Mouse (Mus musculus): Measurements from ENCODE around the gene Psmb4. TPM values are rescaled to one million over a fixed set of nuclear protein-coding genes. Genes with fewer than 3 reads are reported as not detected.

The Psmb4 gene
- polyA plus RNA-seq, 1 experiment from 2014 or later: 330 TPM

- Histone ChIP-seq H3K27me3 (no peaks in the 10 kb centered on the region), H3K36me3 (no peaks in the 10 kb centered on the region), H3K4me1 (replicated peaks) (peaks cover 12% of the 10 kb centered on the region), H3K9ac (replicated peaks) (no peak overlapping the region), H3K9me3 (no peaks in the 10 kb centered on the region), H3K27ac (no peak overlapping the region), H3K4me2 (peak overlapping the region; percentile 78), H3K4me3 (replicated peaks) (peak overlapping the region; percentile 70)
- WGBS: 80% methylated on average over 5 of the region's 5 CpGs
- no peak for ATAC-seq (ENCODE audit: insufficient number of reproducible peaks, insufficient read depth, low FRiP score, low TSS enrichment, low read depth)
Observed at GRCm38 (mm10) chr3:94839101-94839500, 47.7 kb downstream of the Psmb4 start.

- Histone ChIP-seq H3K36me3 (no peaks in the 10 kb centered on the region), H3K4me2 (peak overlapping the region; percentile 78), H3K4me1 (replicated peaks) (peaks cover 12% of the 10 kb centered on the region), H3K27ac (peak overlapping the region; percentile 97), H3K4me3 (replicated peaks) (peak overlapping the region; percentile 70), H3K9ac (replicated peaks) (peak overlapping the region; percentile 87), H3K27me3 (no peaks in the 10 kb centered on the region), H3K9me3 (peaks cover under 1% of the 10 kb centered on the region; the same call in 1 of the 2 replicates)
- WGBS: 20% methylated on average over 9 of the region's 9 CpGs
- no peak for ATAC-seq (ENCODE audit: insufficient number of reproducible peaks, insufficient read depth, low FRiP score, low TSS enrichment, low read depth)
Observed at GRCm38 (mm10) chr3:94838631-94839030, 48.1 kb downstream of the Psmb4 start.

- H3K27me3 ChIP-seq: no peaks in the 10 kb centered on the region
- peak overlapping the region; percentile 70 for H3K4me3 ChIP-seq (replicated peaks)
- peak; percentile 64; the same call in 1 of the 2 replicates for ATAC-seq (ENCODE audit: insufficient number of reproducible peaks, insufficient read depth, low FRiP score, low TSS enrichment, low read depth)
- peak overlapping the region; percentile 87 for H3K9ac ChIP-seq (replicated peaks)
- H3K4me1 ChIP-seq (replicated peaks): peaks cover 12% of the 10 kb centered on the region
- H3K27ac ChIP-seq: peak overlapping the region; percentile 97
- WGBS: under 1% methylated on average over 57 of the region's 62 CpGs
- peak overlapping the region; percentile 78 for H3K4me2 ChIP-seq
- no peaks in the 10 kb centered on the region for H3K36me3 ChIP-seq
- H3K9me3 ChIP-seq: peaks cover 5% of the 10 kb centered on the region; the same call in 1 of the 2 replicates
Observed at GRCm38 (mm10) chr3:94837959-94838496, 48.7 kb downstream of the Psmb4 start.

- Histone ChIP-seq H3K9me3 (peaks cover 5% of the 10 kb centered on the region; the same call in 1 of the 2 replicates), H3K27ac (peak within 1 kb of the TSS; percentile 97), H3K9ac (replicated peaks) (peak within 1 kb of the TSS; percentile 87), H3K4me3 (replicated peaks) (peak within 1 kb of the TSS; percentile 70), H3K36me3 (no peaks in the 10 kb centered on the region), H3K27me3 (peaks cover 5% of the 10 kb centered on the region; the same call in 1 of the 2 replicates), H3K4me2 (peak within 1 kb of the TSS; percentile 78), H3K4me1 (replicated peaks) (peaks cover 12% of the 10 kb centered on the region)
- whole genome bisulfite sequencing: under 1% methylated on average over 48 of the region's 57 CpGs
- peak; percentile 87 for ATAC-seq (ENCODE audit: insufficient number of reproducible peaks, insufficient read depth, low FRiP score, low TSS enrichment, low read depth)
Observed at GRCm38 (mm10) chr3:94837183-94837890, 49.4 kb downstream of the Psmb4 start, which contains the start of gene Pogz. Pogz (plus strand) TSS chr3:94837567.

DNA sequence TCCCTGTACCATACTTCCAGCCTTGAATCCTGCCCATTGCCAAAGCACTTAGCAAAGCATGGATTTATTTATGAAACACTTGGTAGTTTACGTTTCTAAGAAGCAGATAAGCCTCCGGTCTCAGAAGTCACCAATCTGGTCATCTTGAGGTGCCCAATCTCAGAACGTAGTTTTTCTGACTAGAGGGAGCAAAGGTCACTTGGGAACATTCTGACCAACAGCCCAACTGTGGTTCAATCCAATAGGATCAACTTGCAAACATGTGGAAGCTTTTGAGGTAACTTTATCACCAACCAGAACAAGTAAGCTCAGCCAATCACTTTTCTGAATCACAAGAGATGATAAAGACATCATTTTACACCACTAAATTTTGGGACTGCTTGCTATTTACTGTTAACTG is 51.4 kb downstream of the Psmb4 start:
- Histone ChIP-seq H3K4me3 (replicated peaks) (no peak overlapping the region), H3K9me3 (peaks cover 5% of the 10 kb centered on the region; the same call in 1 of the 2 replicates), H3K36me3 (no peaks in the 10 kb centered on the region), H3K4me1 (replicated peaks) (peaks cover 12% of the 10 kb centered on the region), H3K27ac (no peak overlapping the region), H3K27me3 (peaks cover 6% of the 10 kb centered on the region; the same call in 1 of the 2 replicates), H3K4me2 (no peak overlapping the region), H3K9ac (replicated peaks) (no peak overlapping the region)
- WGBS: 76% methylated on average over 3 of the region's 3 CpGs
- no peak for ATAC-seq (ENCODE audit: insufficient number of reproducible peaks, insufficient read depth, low FRiP score, low TSS enrichment, low read depth)

Other genes with a start within 250 kb of the Psmb4 start
- gene Gm10972, start 243.8 kb downstream of the Psmb4 start, polyA plus RNA-seq (2016; fragmentation: Nextera tagmentation; extraction: Ambion mirVana): not detected in 2 replicates
- 4.3 and 5.1 TPM in 2 replicates for gene Tuft1, start 228.1 kb downstream of the Psmb4 start, polyA plus RNA-seq (2016; fragmentation: Nextera tagmentation; extraction: Ambion mirVana)
- 0.18 and 0.20 TPM in 2 replicates for gene Selenbp2, start 193.4 kb downstream of the Psmb4 start, polyA plus RNA-seq (2016; fragmentation: Nextera tagmentation; extraction: Ambion mirVana)
- gene Cgn, start 100.5 kb downstream of the Psmb4 start, polyA plus RNA-seq (2016; fragmentation: Nextera tagmentation; extraction: Ambion mirVana): 6.2 and 6.8 TPM in 2 replicates
- 21.0 and 23.0 TPM in 2 replicates for gene Pogz, start 49.4 kb downstream of the Psmb4 start, polyA plus RNA-seq (2016; fragmentation: Nextera tagmentation; extraction: Ambion mirVana)
- gene Selenbp1, start 46.1 kb upstream of the Psmb4 start, polyA plus RNA-seq (2016; fragmentation: Nextera tagmentation; extraction: Ambion mirVana): 28.9 TPM in 2 replicates
- gene Rfx5, start 67.1 kb upstream of the Psmb4 start, polyA plus RNA-seq (2016; fragmentation: Nextera tagmentation; extraction: Ambion mirVana): 13.1 and 15.3 TPM in 2 replicates
- 26.6 and 28.1 TPM in 2 replicates for gene Pi4kb, start 87.8 kb upstream of the Psmb4 start, polyA plus RNA-seq (2016; fragmentation: Nextera tagmentation; extraction: Ambion mirVana)
- gene Zfp687, start 128.5 kb upstream of the Psmb4 start, polyA plus RNA-seq (2016; fragmentation: Nextera tagmentation; extraction: Ambion mirVana): 34.7 and 35.0 TPM in 2 replicates
- gene Psmd4, start 155.7 kb upstream of the Psmb4 start, polyA plus RNA-seq (2016; fragmentation: Nextera tagmentation; extraction: Ambion mirVana): 306 and 310 TPM in 2 replicates
- gene Pip5k1a, start 220.0 kb upstream of the Psmb4 start, polyA plus RNA-seq (2016; fragmentation: Nextera tagmentation; extraction: Ambion mirVana): 24.2 and 30.5 TPM in 2 replicates
- 241 and 245 TPM in 2 replicates for gene Vps72, start 224.1 kb upstream of the Psmb4 start, polyA plus RNA-seq (2016; fragmentation: Nextera tagmentation; extraction: Ambion mirVana)
- gene Tmod4, start 237.5 kb upstream of the Psmb4 start, polyA plus RNA-seq (2016; fragmentation: Nextera tagmentation; extraction: Ambion mirVana): 1.0 and 1.4 TPM in 2 replicates
- gene Scnm1, start 247.1 kb upstream of the Psmb4 start, polyA plus RNA-seq (2016; fragmentation: Nextera tagmentation; extraction: Ambion mirVana): 80.7 and 83.6 TPM in 2 replicates
- 16.6 and 18.0 TPM in 2 replicates for gene Lysmd1, start 247.1 kb upstream of the Psmb4 start, polyA plus RNA-seq (2016; fragmentation: Nextera tagmentation; extraction: Ambion mirVana)